Mouse (Mus musculus) midbrain, embryonic 11.5 days (tissue): ENCODE measurements at regions not wholly inside any gene's neighbourhood (a gene's known extent, or its start where the extent isn't known, plus 50 kb on each side); places are given as distances from the start of the nearest gene placed in this dataset.
A peak's percentile ranks its signal among the peaks of the same experiment; 100 is the strongest.

Source experiments
- ATAC-seq: fragments of 200-750 bp; cut with Nextera tagmentation; 2 replicates; pipeline ENCODE4 v1.8.0; 2017; ENCODE audit warnings: moderate TSS enrichment, moderate library complexity; ENCODE audit not compliant: low FRiP score
- DNase-seq: peaks from one replicate; pipeline ENCODE4 v3.0.0; 2015; ENCODE audit warnings: low spot score; ENCODE audit errors: missing footprints
- H3K27ac ChIP-seq: fragments of 300-500 bp; sonication (generic); 2 replicates; pipeline ENCODE4 v1.5.1; 2014; ENCODE audit warnings: low read depth, low read length
- H3K27me3 ChIP-seq: fragments of 300-500 bp; sonication (generic); 2 replicates; pipeline ENCODE4 v1.6.1; 2014; ENCODE audit warnings: mild to moderate bottlenecking, low read length, moderate library complexity, mixed read lengths; ENCODE audit not compliant: control insufficient read depth, insufficient read depth
- H3K36me3 ChIP-seq: fragments of 300-500 bp; sonication (generic); 2 replicates; pipeline ENCODE4 v1.6.1; 2014; ENCODE audit warnings: mild to moderate bottlenecking, low read length, moderate library complexity, mixed read lengths; ENCODE audit not compliant: control insufficient read depth, insufficient read depth
- H3K4me1 ChIP-seq: fragments of 300-500 bp; sonication (generic); 2 replicates; pipeline ENCODE4 v1.6.1; 2014; ENCODE audit warnings: low read length; ENCODE audit not compliant: control insufficient read depth, insufficient read depth
- H3K4me2 ChIP-seq: fragments of 300-500 bp; sonication (generic); 2 replicates; pipeline ENCODE4 v1.6.1; 2014; ENCODE audit warnings: mild to moderate bottlenecking, moderate library complexity
- H3K4me3 ChIP-seq: fragments of 300-500 bp; sonication (generic); 2 replicates; pipeline ENCODE4 v1.5.1; 2014; ENCODE audit warnings: low read depth, low read length
- H3K9ac ChIP-seq: fragments of 300-500 bp; sonication (generic); 2 replicates; pipeline ENCODE4 v1.6.1; 2014; ENCODE audit warnings: low read length
- H3K9me3 ChIP-seq: fragments of 300-500 bp; sonication (generic); 2 replicates; pipeline ENCODE4 v1.6.1; 2016; ENCODE audit warnings: low read length; ENCODE audit not compliant: control insufficient read depth
- WGBS: fragments of 180-500 bp; shearing (Covaris S2); extraction: QIAGEN DNeasy Blood & Tissue Kit; methylation state at CpG from one replicate; pipeline ENCODE4 v1.1.7; 2014; 5-methylcytosine and 5-hydroxymethylcytosine counted together

- no peak for DNase-seq
- Histone ChIP-seq H3K4me1 (no peaks in the 10 kb centered on the region), H3K27me3 (no peaks in the 10 kb centered on the region), H3K9ac (no peak overlapping the region), H3K27ac (no peak overlapping the region), H3K9me3 (no peaks in the 10 kb centered on the region), H3K4me2 (no peak overlapping the region), H3K4me3 (no peak overlapping the region), H3K36me3 (no peaks in the 10 kb centered on the region)
- ATAC-seq = no peak
- WGBS = 83% methylated on average over 2 of the region's 2 CpGs
These were observed 352.2 kb upstream of the Nudt12 start for GRCm38 (mm10) chr17:59365340-59365739.

DNA sequence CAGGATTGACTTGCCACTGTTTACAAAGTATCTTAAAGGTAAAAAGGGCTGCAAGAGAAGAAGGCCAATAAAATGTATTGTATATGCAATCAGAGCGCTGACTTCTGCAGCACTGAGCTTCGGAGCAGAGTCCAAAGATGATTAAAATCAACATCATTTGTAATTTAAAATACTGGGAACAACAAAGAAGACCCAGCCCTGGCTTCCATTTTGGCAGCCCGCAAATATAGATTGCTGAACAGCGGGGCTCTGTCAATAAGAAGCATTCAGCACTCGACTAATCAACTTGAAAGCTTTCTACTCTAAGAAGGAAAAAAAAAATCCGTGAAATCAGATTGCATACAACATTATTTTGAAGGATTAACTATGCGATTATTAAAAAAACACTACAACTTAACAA, 348.9 kb upstream of the Nudt12 start:
- DNase-seq = peak; percentile 89
- no peak overlapping the region for H3K9ac ChIP-seq
- H3K4me2 ChIP-seq = peak overlapping the region; percentile 23; the same call in 1 of the 2 replicates

GRCm38 (mm10) chr17:59361119-59361518, 347.9 kb upstream of the Nudt12 start:
- DNase-seq = peak; percentile 81
- no peak overlapping the region for H3K4me3 ChIP-seq
- 95% methylated on average over 9 of the region's 9 CpGs for WGBS
- no peaks in the 10 kb centered on the region for H3K4me1 ChIP-seq
- H3K27ac ChIP-seq = no peak overlapping the region
- H3K27me3 ChIP-seq = no peaks in the 10 kb centered on the region
- ATAC-seq = peak; percentile 63; the same call in 1 of the 2 replicates
- no peak overlapping the region for H3K9ac ChIP-seq
- H3K9me3 ChIP-seq = no peaks in the 10 kb centered on the region
- no peak overlapping the region for H3K4me2 ChIP-seq
- H3K36me3 ChIP-seq = no peaks in the 10 kb centered on the region

More for the DNA sequence above, 348.9 kb upstream of the Nudt12 start:
- Histone ChIP-seq H3K27ac (no peak overlapping the region), H3K9me3 (no peaks in the 10 kb centered on the region), H3K4me3 (no peak overlapping the region), H3K4me1 (no peaks in the 10 kb centered on the region), H3K36me3 (no peaks in the 10 kb centered on the region), H3K27me3 (no peaks in the 10 kb centered on the region)
- 22% methylated on average over 7 of the region's 7 CpGs for WGBS
- peak; percentile 61 for ATAC-seq

GRCm38 (mm10) chr17:59359503-59359902, 346.3 kb upstream of the Nudt12 start:
- Histone ChIP-seq H3K27me3 (no peaks in the 10 kb centered on the region), H3K9ac (no peak overlapping the region), H3K36me3 (no peaks in the 10 kb centered on the region), H3K9me3 (no peaks in the 10 kb centered on the region), H3K4me1 (no peaks in the 10 kb centered on the region), H3K4me2 (no peak overlapping the region), H3K27ac (no peak overlapping the region), H3K4me3 (no peak overlapping the region)
- WGBS = 83% methylated on average over 5 of the region's 5 CpGs
- no peak for ATAC-seq
- no peak for DNase-seq

DNA sequence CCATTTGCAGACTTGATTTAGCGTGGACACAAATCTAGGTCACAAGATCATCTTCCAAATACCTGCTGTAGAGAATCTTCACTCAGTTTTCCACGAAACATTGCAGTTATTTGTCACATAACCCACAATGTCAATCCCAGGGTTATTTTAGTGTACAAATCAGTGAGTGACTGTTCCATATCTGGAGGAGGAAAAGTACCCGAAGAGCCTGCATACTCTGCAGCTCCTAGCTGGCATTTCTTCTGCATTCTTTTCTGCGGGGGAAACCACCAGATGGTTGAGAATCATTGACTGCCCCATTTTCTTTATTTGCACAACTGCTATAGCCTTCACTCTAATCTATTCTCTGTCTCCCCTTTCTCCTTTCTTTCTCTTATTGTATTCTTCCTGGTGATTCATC, 332.4 kb upstream of the Nudt12 start:
- H3K4me3 ChIP-seq = no peak overlapping the region
- H3K36me3 ChIP-seq = no peaks in the 10 kb centered on the region
- H3K9ac ChIP-seq = no peak overlapping the region
- no peaks in the 10 kb centered on the region for H3K27me3 ChIP-seq
- no peak overlapping the region for H3K27ac ChIP-seq
- no peaks in the 10 kb centered on the region for H3K4me1 ChIP-seq
- 88% methylated on average over 4 of the region's 4 CpGs for WGBS
- H3K4me2 ChIP-seq = no peak overlapping the region
- no peak for DNase-seq
- no peaks in the 10 kb centered on the region for H3K9me3 ChIP-seq
- ATAC-seq = no peak

- Histone ChIP-seq H3K27me3 (no peaks in the 10 kb centered on the region), H3K4me2 (no peak overlapping the region), H3K9ac (no peak overlapping the region), H3K27ac (no peak overlapping the region), H3K4me1 (no peaks in the 10 kb centered on the region), H3K4me3 (no peak overlapping the region), H3K36me3 (no peaks in the 10 kb centered on the region), H3K9me3 (no peaks in the 10 kb centered on the region)
- DNase-seq (no peak), ATAC-seq (no peak)
- 87% methylated on average over 5 of the region's 5 CpGs for WGBS
These were observed 284.8 kb upstream of the Nudt12 start for GRCm38 (mm10) chr17:59297939-59298338.

DNA sequence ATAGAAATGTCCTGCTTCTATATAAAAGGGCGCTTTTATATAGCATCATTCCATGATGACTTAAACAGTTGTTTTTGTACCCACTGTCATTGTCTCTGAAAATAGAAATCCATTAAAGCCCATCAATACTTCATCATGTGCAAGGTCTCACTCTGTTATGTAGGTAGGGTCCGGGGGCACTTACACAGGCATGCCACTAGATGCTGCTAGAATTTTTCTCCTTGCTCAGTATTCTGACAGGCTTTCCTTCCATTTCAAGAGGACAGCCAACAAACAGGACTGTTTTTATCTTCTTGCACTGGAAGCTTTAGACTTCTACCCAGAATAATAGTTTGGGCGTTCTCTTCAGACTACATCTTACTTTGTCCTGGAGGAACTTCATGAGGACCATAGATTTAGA, 268.2 kb upstream of the Nudt12 start:
- peak; percentile 76 for ATAC-seq
- WGBS = 69% methylated on average over 3 of the region's 3 CpGs

GRCm38 (mm10) chr17:59279811-59280210, 266.6 kb upstream of the Nudt12 start:
- no peak overlapping the region for H3K4me2 ChIP-seq
- WGBS = 87% methylated on average over 10 of the region's 10 CpGs

More for the DNA sequence above, 268.2 kb upstream of the Nudt12 start:
- H3K27me3 ChIP-seq = no peaks in the 10 kb centered on the region
- no peaks in the 10 kb centered on the region for H3K36me3 ChIP-seq
- no peaks in the 10 kb centered on the region for H3K4me1 ChIP-seq
- no peak overlapping the region for H3K4me2 ChIP-seq
- no peaks in the 10 kb centered on the region for H3K9me3 ChIP-seq
- H3K4me3 ChIP-seq = no peak overlapping the region
- H3K9ac ChIP-seq = no peak overlapping the region
- no peak for DNase-seq
- H3K27ac ChIP-seq = no peak overlapping the region

DNA sequence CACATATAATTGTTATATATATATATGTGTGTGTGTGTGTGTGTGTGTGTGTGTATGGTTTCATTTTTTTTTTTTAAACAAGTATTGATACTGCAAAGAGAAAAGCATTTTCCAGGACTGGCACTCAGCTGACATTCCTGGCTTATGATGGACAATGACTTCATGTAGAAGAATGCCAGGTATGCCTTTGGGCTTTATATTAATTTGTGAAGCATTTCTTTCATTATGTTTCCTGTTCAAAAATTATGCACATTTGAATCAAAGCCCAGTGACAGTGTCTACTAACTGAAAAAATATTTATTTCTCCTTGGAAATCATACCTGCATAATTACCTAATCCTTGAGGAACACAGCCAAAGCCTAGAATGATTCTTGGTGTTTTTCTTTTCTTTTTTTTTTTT, 256.4 kb upstream of the Nudt12 start:
- Histone ChIP-seq H3K4me2 (no peak overlapping the region), H3K36me3 (no peaks in the 10 kb centered on the region), H3K27ac (no peak overlapping the region), H3K4me3 (no peak overlapping the region), H3K4me1 (no peaks in the 10 kb centered on the region), H3K9me3 (no peaks in the 10 kb centered on the region), H3K9ac (no peak overlapping the region), H3K27me3 (no peaks in the 10 kb centered on the region)
- DNase-seq (no peak), ATAC-seq (no peak)

More at GRCm38 (mm10) chr17:59279811-59280210, 266.6 kb upstream of the Nudt12 start:
- Histone ChIP-seq H3K9ac (no peak overlapping the region), H3K4me3 (no peak overlapping the region), H3K4me1 (no peaks in the 10 kb centered on the region), H3K36me3 (no peaks in the 10 kb centered on the region), H3K27ac (no peak overlapping the region), H3K9me3 (no peaks in the 10 kb centered on the region), H3K27me3 (no peaks in the 10 kb centered on the region)
- ATAC-seq (no peak), DNase-seq (no peak)

- 92% methylated on average over 5 of the region's 5 CpGs for WGBS
These were observed 235.8 kb upstream of the Nudt12 start for GRCm38 (mm10) chr17:59249000-59249399.

More at GRCm38 (mm10) chr17:59249000-59249399, 235.8 kb upstream of the Nudt12 start:
- H3K9me3 ChIP-seq = no peaks in the 10 kb centered on the region
- no peaks in the 10 kb centered on the region for H3K4me1 ChIP-seq
- DNase-seq (no peak), ATAC-seq (no peak)
- no peaks in the 10 kb centered on the region for H3K36me3 ChIP-seq
- no peak overlapping the region for H3K4me3 ChIP-seq
- no peak overlapping the region for H3K4me2 ChIP-seq
- H3K27me3 ChIP-seq = no peaks in the 10 kb centered on the region
- H3K27ac ChIP-seq = no peak overlapping the region
- no peak overlapping the region for H3K9ac ChIP-seq
